Mouse (Mus musculus) brain, embryonic 14.5 days (tissue): ENCODE measurements at regions not wholly inside any gene's neighbourhood (a gene's known extent, or its start where the extent isn't known, plus 50 kb on each side); places are given as distances from the start of the nearest gene placed in this dataset.

ENCODE experiments used
- CTCF ChIP-seq: fragments of 200-500 bp; IDR thresholded peaks from 2 replicates; pipeline ENCODE4 v1.5.1; 2012; ENCODE audit warnings: inconsistent platforms, mild to moderate bottlenecking, moderate library complexity, borderline replicate concordance; ENCODE audit not compliant: insufficient read depth, insufficient read length; ENCODE audit errors: extremely low read depth
- POLR2A ChIP-seq: fragments of 200-500 bp; IDR thresholded peaks from 2 replicates; pipeline ENCODE4 v1.6.1; 2012; ENCODE audit warnings: mild to moderate bottlenecking, inconsistent platforms, borderline replicate concordance; ENCODE audit not compliant: poor library complexity, insufficient read depth, insufficient read length, severe bottlenecking; ENCODE audit errors: extremely low read depth

DNA sequence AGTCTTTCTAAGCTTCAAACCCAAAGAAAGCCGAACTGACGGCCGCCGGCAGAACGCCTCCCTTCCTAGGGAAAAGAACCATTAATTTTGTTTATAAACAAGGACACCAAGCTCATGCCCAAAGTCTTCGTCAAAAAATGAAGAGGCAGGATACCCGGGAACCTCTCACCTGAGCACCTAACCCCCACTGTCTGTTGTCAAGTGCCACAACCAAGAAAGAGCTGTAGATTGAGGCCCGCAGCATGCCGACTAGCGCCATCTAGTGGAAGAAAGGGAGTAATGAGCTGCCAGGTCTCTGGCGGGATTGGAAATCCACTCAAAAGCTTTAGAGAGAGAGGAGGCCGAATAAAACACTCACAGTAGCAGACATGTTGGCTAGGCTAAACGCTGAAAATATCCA is 146.4 kb downstream of the Zfp365 start:
- peak; percentile 87 for TF ChIP-seq CTCF
- TF ChIP-seq POLR2A, result no peak
